Mouse (Mus musculus): ENCODE measurements around the gene Slamf6.

DNA sequence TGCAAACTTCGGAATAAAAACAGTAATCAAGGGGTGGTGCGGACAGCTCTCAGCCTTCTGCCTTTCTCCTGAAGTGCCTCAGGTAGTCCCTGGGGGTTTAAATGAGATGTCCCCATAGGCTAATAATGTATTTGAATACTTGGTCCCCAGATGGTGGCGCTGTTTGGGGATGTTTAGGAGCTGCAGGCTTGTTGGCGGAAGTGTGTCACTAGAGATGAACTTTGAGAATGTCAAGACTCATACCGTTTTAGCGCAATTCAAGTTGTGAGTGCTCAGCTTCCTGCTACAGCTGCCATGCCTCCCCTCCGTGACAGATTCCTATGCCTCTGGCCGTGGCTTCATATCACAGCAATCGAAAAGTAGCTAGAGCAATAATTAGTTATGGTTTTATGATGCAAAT is 58.1 kb downstream of the Slamf6 start:
- TF ChIP-seq CTCF (IDR thresholded peaks at IDR 0.05; ENCODE audit: low read depth) = no peak
- no peak for TF ChIP-seq EP300 (IDR thresholded peaks at IDR 0.05; ENCODE audit: low read depth)

Measured in liver, embryonic 14.5 days (tissue).